Mouse (Mus musculus): ENCODE measurements around the gene Dmrtc1b. TPM values are rescaled to one million over a fixed set of nuclear protein-coding genes. Genes with fewer than 3 reads are reported as not detected.
A peak's percentile ranks its signal among the peaks of the same experiment; 100 is the strongest.
"Not testable (repeated sequence)": the region's sequence is repeated elsewhere in the genome, so short reads cannot be mapped to it uniquely, and the experiment has no call there.

Dmrtc1b gene
- not detected in 2 replicates for polyA plus RNA-seq (2012; rRNA removed)

GRCm38 (mm10) chrX:102707535-102707934 lies at the start of gene Dmrtc1b, which contains the start of gene Gm9112:
Dmrtc1b (plus strand) TSS chrX:102707865.
Gm9112 (minus strand) TSS chrX:102707635.
- not testable (repeated sequence) for DNase-seq (ENCODE audit: extremely low spot score in 1 of 2, low spot score in 1 of 2)

- peak in 1 of 2 experiments; percentile 50 for DNase-seq (ENCODE audit: extremely low spot score in 1 of 2, low spot score in 1 of 2)
Observed at GRCm38 (mm10) chrX:102660712-102661111, 47.0 kb upstream of the Dmrtc1b start.

- DNase-seq (ENCODE audit: extremely low spot score in 1 of 2, low spot score in 1 of 2) = no peak
Observed at GRCm38 (mm10) chrX:102666641-102667040, 41.0 kb upstream of the Dmrtc1b start.

- not testable (repeated sequence) for DNase-seq (ENCODE audit: extremely low spot score in 1 of 2, low spot score in 1 of 2)
Observed at GRCm38 (mm10) chrX:102684706-102685105, 23.0 kb upstream of the Dmrtc1b start.

- not testable (repeated sequence) for DNase-seq (ENCODE audit: extremely low spot score in 1 of 2, low spot score in 1 of 2)
Observed at GRCm38 (mm10) chrX:102686872-102687271, 20.8 kb upstream of the Dmrtc1b start, which contains the start of gene Gm3880. Gm3880 (minus strand) TSS chrX:102686972.

GRCm38 (mm10) chrX:102689252-102689651 lies 18.4 kb upstream of the Dmrtc1b start:
- peak in 1 of 2 experiments; percentile 69 for DNase-seq (ENCODE audit: extremely low spot score in 1 of 2, low spot score in 1 of 2)

- DNase-seq (ENCODE audit: extremely low spot score in 1 of 2, low spot score in 1 of 2) = not testable (repeated sequence)
Observed at GRCm38 (mm10) chrX:102700636-102701035, 7.0 kb upstream of the Dmrtc1b start.

- not testable (repeated sequence) for DNase-seq (ENCODE audit: extremely low spot score in 1 of 2, low spot score in 1 of 2)
Observed at GRCm38 (mm10) chrX:102724226-102724625, 16.6 kb downstream of the Dmrtc1b start.

Other genes with a start within 250 kb of the Dmrtc1b start
- gene Hdac8, start 202.5 kb upstream of the Dmrtc1b start, polyA plus RNA-seq (2012; rRNA removed) = 14.1 and 14.2 TPM in 2 replicates
- gene Phka1, start 63.6 kb upstream of the Dmrtc1b start, polyA plus RNA-seq (2012; rRNA removed) = 13.3 and 14.6 TPM in 2 replicates
- not detected in 2 replicates for gene Gm3880, start 20.9 kb upstream of the Dmrtc1b start, polyA plus RNA-seq (2012; rRNA removed)
- not detected in 2 replicates for gene Gm9112, start 230 bp upstream of the Dmrtc1b start, polyA plus RNA-seq (2012; rRNA removed)
- gene Dmrtc1c1, start 95.1 kb downstream of the Dmrtc1b start, polyA plus RNA-seq (2012; rRNA removed) = not detected in 2 replicates
- not detected in 2 replicates for gene Dmrtc1c2, start 146.8 kb downstream of the Dmrtc1b start, polyA plus RNA-seq (2012; rRNA removed)
- gene 1700031F05Rik, start 160.1 kb downstream of the Dmrtc1b start, polyA plus RNA-seq (2012; rRNA removed) = not detected in 2 replicates
- gene Dmrtc1a, start 200.8 kb downstream of the Dmrtc1b start, polyA plus RNA-seq (2012; rRNA removed) = 8.8 and 10.3 TPM in 2 replicates
- gene 1700011M02Rik, start 201.0 kb downstream of the Dmrtc1b start, polyA plus RNA-seq (2012; rRNA removed) = not detected in 2 replicates
- not detected in 2 replicates for gene 1700018G05Rik, start 220.5 kb downstream of the Dmrtc1b start, polyA plus RNA-seq (2012; rRNA removed)

Data from frontal cortex, adult 2 months (tissue).